ENCODE assay signal across 1 mouse cellular context in the genomic region with DNA sequence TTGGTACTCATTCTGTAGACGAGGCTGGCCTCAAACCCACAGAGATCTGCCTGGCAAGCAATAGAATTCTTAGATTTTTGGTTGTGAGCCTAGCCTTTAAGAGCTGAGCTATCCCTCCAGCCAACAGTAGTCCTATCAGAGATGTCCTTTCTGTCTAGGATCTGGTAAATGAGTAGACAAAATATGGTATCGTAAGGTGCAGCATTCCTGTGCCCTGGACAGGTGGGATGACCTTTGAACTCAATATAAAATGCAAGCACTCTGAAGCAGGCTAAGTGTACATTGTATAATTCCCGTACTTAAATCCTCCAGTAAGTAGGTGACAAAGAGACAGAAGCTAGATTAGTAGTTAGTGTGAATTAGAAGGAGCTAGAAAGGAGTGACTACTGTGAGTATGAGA.
TF ChIP-seq lines count a peak whose summit lies in the region.

No protein-coding gene starts in this region.

TF ChIP-seq in MEL, 35 proteins besides CTCF, POLR2A, EP300 and RAD21 (continued from another document):
- TF ChIP-seq MYC (IDR thresholded peaks at IDR 0.05; ENCODE audit: low read depth, low read length) (no peak), ZC3H11A (IDR thresholded peaks at IDR 0.05; ENCODE audit: low read depth, low read length) (no peak), SMC3 (IDR thresholded peaks at IDR 0.05; ENCODE audit: low read depth, low read length) (no peak), MXI1 (IDR thresholded peaks at IDR 0.05; ENCODE audit: low read depth, low read length) (no peak)
